Comparison of ENCODE assay signal across 27 mouse cellular contexts in genomic region chr16:89537349-89537748, GRCm38 (mm10). TPM values are rescaled to one million over a fixed set of nuclear protein-coding genes. Genes with fewer than 3 reads are reported as not detected.
"Had no signal": no experiment of that assay in that cellular context is flagged by ENCODE, and none has a peak within 500 bp of the region (broad histone marks: within the 10 kb centered on the region; RNA-seq: fewer than 3 reads in every experiment).

No protein-coding gene starts in this region.

- H3K9me3 ChIP-seq: midbrain, embryonic 10.5 days; midbrain, embryonic 13.5 days; neural tube, embryonic 13.5 days; neural tube, embryonic 15.5 days had no signal

- H3K36me3 ChIP-seq: midbrain, embryonic 10.5 days; midbrain, embryonic 13.5 days; neural tube, embryonic 13.5 days; neural tube, embryonic 15.5 days had no signal

- DNase-seq: lung, adult 18-20 months; lung, embryonic 14.5 days; lung, postnatal 10 days; lung, postnatal 4 days; retina, postnatal 1 day; right cerebral cortex, adult 18-20 months; right cerebral cortex, postnatal 25 days; right cerebral cortex, postnatal 4 days; spleen, adult 18-20 months; thymus, adult 18-20 months; thymus, postnatal 14 days; thymus, postnatal 36 days had no signal

- H3K9ac ChIP-seq: lung, embryonic 14.5 days; midbrain, embryonic 13.5 days; neural tube, embryonic 13.5 days; neural tube, embryonic 15.5 days had no signal

- H3K27ac ChIP-seq: midbrain, embryonic 10.5 days; midbrain, embryonic 13.5 days; neural tube, embryonic 13.5 days; neural tube, embryonic 15.5 days had no signal

- H3K4me2 ChIP-seq: lung, embryonic 14.5 days; midbrain, embryonic 13.5 days; neural tube, embryonic 13.5 days; neural tube, embryonic 15.5 days had no signal

- H3K27me3 ChIP-seq: midbrain, embryonic 13.5 days; neural tube, embryonic 13.5 days; neural tube, embryonic 15.5 days had no signal

- H3K4me3 ChIP-seq: midbrain, embryonic 10.5 days; midbrain, embryonic 13.5 days; myocyte; neural tube, embryonic 13.5 days; neural tube, embryonic 15.5 days had no signal

RNA-seq across cellular contexts. Expression of gene Krtap7-1, which starts 29.2 kb away (rescaled TPM):
- total RNA-seq: megakaryocyte, adult 5-6 weeks; megakaryocyte-erythroid progenitor cell, adult 5-6 weeks had no signal
- polyA plus RNA-seq: liver, embryonic 16.5 days; lung, embryonic 14.5 days; lung, embryonic 16.5 days; midbrain, embryonic 10.5 days; midbrain, embryonic 13.5 days; midbrain, embryonic 16.5 days; myocyte; neural tube, embryonic 11.5 days; neural tube, embryonic 13.5 days; neural tube, embryonic 15.5 days; small intestine, adult 2 months; stomach, embryonic 14.5 days; stomach, embryonic 16.5 days; thymus, postnatal 0 days had no signal

RNA-seq across cellular contexts. Expression of gene Krtap11-1, which starts 33.6 kb away (rescaled TPM):
- total RNA-seq: megakaryocyte, adult 5-6 weeks; megakaryocyte-erythroid progenitor cell, adult 5-6 weeks had no signal
- polyA plus RNA-seq: liver, embryonic 16.5 days; lung, embryonic 14.5 days; lung, embryonic 16.5 days; midbrain, embryonic 10.5 days; midbrain, embryonic 13.5 days; midbrain, embryonic 16.5 days; myocyte; neural tube, embryonic 11.5 days; neural tube, embryonic 13.5 days; neural tube, embryonic 15.5 days; small intestine, adult 2 months; stomach, embryonic 14.5 days; stomach, embryonic 16.5 days; thymus, postnatal 0 days had no signal

RNA-seq across cellular contexts. Expression of gene Krtap8-1, which starts 49.6 kb away (rescaled TPM):
- total RNA-seq: megakaryocyte, adult 5-6 weeks; megakaryocyte-erythroid progenitor cell, adult 5-6 weeks had no signal
- polyA plus RNA-seq: liver, embryonic 16.5 days; lung, embryonic 14.5 days; lung, embryonic 16.5 days; midbrain, embryonic 10.5 days; midbrain, embryonic 13.5 days; midbrain, embryonic 16.5 days; myocyte; neural tube, embryonic 11.5 days; neural tube, embryonic 13.5 days; neural tube, embryonic 15.5 days; small intestine, adult 2 months; stomach, embryonic 14.5 days; stomach, embryonic 16.5 days; thymus, postnatal 0 days had no signal
